In the genomic region with DNA sequence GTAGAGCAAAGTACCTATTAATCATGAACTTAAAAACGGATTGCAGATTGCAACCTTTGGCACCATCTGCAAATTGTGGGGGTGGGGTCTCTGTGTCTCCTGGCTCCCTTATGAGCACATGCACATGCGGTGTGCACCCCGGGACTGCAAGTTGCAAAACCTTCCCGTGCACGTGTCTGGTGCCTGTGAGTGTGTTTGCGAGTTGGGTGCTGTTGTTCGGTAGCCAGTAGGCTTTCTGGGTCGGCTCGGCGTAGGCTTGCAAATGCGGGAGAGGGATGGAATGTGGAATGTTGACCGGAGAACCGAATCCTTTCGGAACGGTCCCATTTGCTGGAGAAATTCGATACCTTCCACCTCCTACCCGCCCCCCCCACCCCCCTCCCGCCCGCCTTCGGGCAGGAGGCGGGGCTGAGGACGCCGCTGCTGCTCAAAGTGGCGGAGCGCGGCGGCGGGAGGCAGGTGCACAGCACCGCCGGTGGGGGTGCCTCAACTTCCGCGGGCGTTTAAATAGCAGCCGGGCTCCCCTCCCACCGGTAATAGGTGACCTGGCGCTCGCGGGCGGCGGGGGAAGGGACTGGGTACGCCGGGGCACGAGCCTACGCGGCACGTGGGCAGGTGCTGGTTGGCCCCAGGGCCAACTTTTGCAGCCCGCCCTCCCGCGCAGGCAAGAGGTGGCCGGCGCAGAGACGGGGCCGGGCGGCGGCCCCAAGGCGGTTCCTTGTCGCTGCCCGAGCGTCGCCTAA, we compare ENCODE assay signal across 8 mouse cellular contexts. TPM values are rescaled to one million over a fixed set of nuclear protein-coding genes. Genes with fewer than 3 reads are reported as not detected.
DNase-seq lines count a peak whose midpoint lies in the region; ATAC-seq lines count a peak whose summit lies in the region.

No protein-coding gene starts in this region.

- peak overlapping the region; percentile 97 for H3K27ac ChIP-seq in intestine, embryonic 15.5 days

- intact Hi-C loops in gastrocnemius, postnatal 36 days (cut with DNase I), result loop anchor here (5.0 to 10.0 kb wide), 4 partner anchors 38 to 380 kb away; no protein-coding TSS in a partner anchor
- intact Hi-C loops in left cerebral cortex, postnatal 36 days (cut with DNase I), result loop anchor here (2.0 to 5.0 kb wide), 3 partner anchors 48 to 482 kb away; partner anchors contain the start of gene Pgrmc2

- DNase-seq in adrenal gland, postnatal 10 days, result peak; percentile 86
- DNase-seq in embryo, embryonic 11.5 days (ENCODE audit: low read depth, low spot score), result peak; percentile 41
- DNase-seq in gastrocnemius, postnatal 36 days, result peak; percentile 55 to 62
- DNase-seq in left cerebral cortex, postnatal 36 days (ENCODE audit: low spot score in 2 of 2), result peak; percentile 78 to 80
- peak; percentile 71 for DNase-seq in mesoderm, embryonic 11.5 days (ENCODE audit: low read depth, low spot score)
- peak; percentile 62 to 73 for DNase-seq in right cerebral cortex, postnatal 36 days (ENCODE audit: low spot score in 2 of 2)
- DNase-seq in yolk sac, embryonic 10.5 days (ENCODE audit: low spot score), result peak; percentile 91

- H3K4me3 ChIP-seq in intestine, embryonic 15.5 days (replicated peaks), result peak overlapping the region; percentile 76

- WGBS in intestine, embryonic 15.5 days, result under 1% methylated on average over 60 of the region's 60 CpGs

- H3K27me3 ChIP-seq in intestine, embryonic 15.5 days (replicated peaks), result no peaks in the 10 kb centered on the region

- H3K9me3 ChIP-seq in intestine, embryonic 15.5 days, result no peaks in the 10 kb centered on the region

- H3K4me2 ChIP-seq in intestine, embryonic 15.5 days (replicated peaks), result peak overlapping the region; percentile 91

- peak; percentile 75 for ATAC-seq in intestine, embryonic 15.5 days

- peak overlapping the region; percentile 87 for H3K9ac ChIP-seq in intestine, embryonic 15.5 days

- 0 out of 2 replicates have a peak, but pooled peaks cover 5% of the 10 kb centered on the region for H3K4me1 ChIP-seq in intestine, embryonic 15.5 days (replicated peaks)

- no peaks in the 10 kb centered on the region for H3K36me3 ChIP-seq in intestine, embryonic 15.5 days

RNA-seq across cellular contexts. Expression of gene Jade1, which starts 9.1 kb away (rescaled TPM):
- total RNA-seq in adrenal gland, postnatal 10 days (2021), result 10 to 100 TPM; 43.5 to 51.6 TPM
- total RNA-seq in gastrocnemius, postnatal 36 days (2021), result 10 to 100 TPM; 21.3 to 25.4 TPM
- 21.8 and 24.1 TPM in 2 replicates for polyA plus RNA-seq in intestine, embryonic 15.5 days (2015; fragmentation: Nextera tagmentation; extraction: Ambion mirVana)
- total RNA-seq in left cerebral cortex, postnatal 36 days (2021), result 10 to 100 TPM; 39.6 to 46.6 TPM

Comparison
In these comparisons a context has a peak if more than half of its experiments do, and no peak if none do; other contexts are left out.
1. Peak in every context shown above with its lines: DNase-seq, ATAC-seq, H3K4me3 ChIP-seq and H3K27ac ChIP-seq.
2. DNase-seq: peak in every context shown above with its lines; median percentile 91 in yolk sac, embryonic 10.5 days; 86 in adrenal gland, postnatal 10 days; 79 in left cerebral cortex, postnatal 36 days; 71 in mesoderm, embryonic 11.5 days; 68 in right cerebral cortex, postnatal 36 days; 58 in gastrocnemius, postnatal 36 days; 41 in embryo, embryonic 11.5 days.